Mouse (Mus musculus) cortical plate, adult 2 months (tissue): ENCODE measurements around the gene Ugt2a3.
"Not testable (repeated sequence)": the region's sequence is repeated elsewhere in the genome, so short reads cannot be mapped to it uniquely, and the experiment has no call there.

Experiments used
- CTCF ChIP-seq: fragments of 200-500 bp; IDR thresholded peaks from 2 replicates; pipeline ENCODE4 v1.5.1; 2011; ENCODE audit warnings: mild to moderate bottlenecking, control low read depth, low read length; ENCODE audit not compliant: insufficient read depth; ENCODE audit errors: extremely low read depth
- POLR2A ChIP-seq: fragments of 200-500 bp; IDR thresholded peaks from 2 replicates; pipeline ENCODE4 v1.6.1; 2011; ENCODE audit warnings: mild to moderate bottlenecking, low read length, control low read depth; ENCODE audit not compliant: insufficient read depth; ENCODE audit errors: extremely low read depth

DNA sequence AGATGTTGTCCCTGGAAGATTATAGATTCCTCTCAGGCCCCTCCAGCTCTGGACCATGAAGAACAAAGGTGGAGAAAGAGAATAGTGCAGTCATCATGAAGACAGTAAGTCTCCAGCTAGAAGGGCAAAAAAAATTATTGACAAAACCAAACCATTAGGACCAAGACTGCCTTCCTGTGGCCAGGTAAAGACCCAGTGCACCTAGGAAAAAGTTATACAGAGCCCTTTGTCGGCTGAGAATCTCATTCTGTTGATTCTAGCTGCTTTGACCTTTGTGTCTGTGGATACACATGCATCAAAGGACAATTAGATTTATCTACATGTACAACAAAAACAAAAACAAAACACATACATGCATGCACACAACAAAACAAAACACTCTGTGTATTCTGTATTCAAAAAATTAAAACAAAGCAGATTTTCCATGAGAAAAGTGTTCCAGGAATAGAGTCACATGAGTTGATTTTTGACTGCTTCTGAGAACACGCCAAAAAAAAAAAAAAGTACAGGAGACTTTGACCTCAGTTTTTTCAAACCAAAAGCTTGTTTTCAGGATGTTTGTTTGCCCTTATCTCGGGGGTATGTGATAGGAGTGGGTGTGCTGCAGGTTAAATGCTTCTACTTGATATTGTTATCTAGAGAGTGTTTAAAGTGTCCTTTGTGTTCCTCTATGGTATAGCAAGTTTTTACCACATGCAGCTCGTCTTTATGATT is 36.0 kb upstream of the Ugt2a3 start:
- TF ChIP-seq POLR2A, CTCF: not testable (repeated sequence)
